In the genomic region with DNA sequence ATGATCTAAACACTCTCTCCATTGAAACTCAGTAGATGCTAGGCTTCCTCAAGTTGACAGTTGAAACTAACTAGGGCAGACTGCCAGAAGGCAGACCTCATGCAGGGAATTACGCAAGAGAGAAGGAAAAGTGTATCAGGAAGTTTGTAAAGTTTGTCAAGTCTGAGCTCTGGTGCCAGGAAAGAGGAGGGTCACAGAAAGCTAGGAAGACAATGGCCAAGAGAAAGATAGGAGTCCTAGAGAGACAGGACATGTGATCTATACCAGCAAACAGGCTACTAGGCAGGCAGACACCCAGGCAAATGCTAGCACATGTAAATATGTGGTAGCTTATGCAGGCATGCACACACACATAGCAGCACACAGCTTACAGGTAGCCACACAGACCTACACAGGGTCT, we compare ENCODE assay signal across 13 mouse cellular contexts. TPM values are rescaled to one million over a fixed set of nuclear protein-coding genes. Genes with fewer than 3 reads are reported as not detected.
DNase-seq lines count a peak whose midpoint lies in the region; ATAC-seq lines count a peak whose summit lies in the region.
"Had no signal": no experiment of that assay in that cellular context is flagged by ENCODE, and none has a peak within 500 bp of the region (broad histone marks: within the 10 kb centered on the region; RNA-seq: fewer than 3 reads in every experiment).

No protein-coding gene starts in this region.

- WGBS in intestine, embryonic 16.5 days: 53% methylated on average over 1 of the region's 1 CpGs
- WGBS in intestine, embryonic 15.5 days: 56% methylated on average over 1 of the region's 1 CpGs
- 67% methylated on average over 1 of the region's 1 CpGs for WGBS in heart, embryonic 11.5 days (ENCODE audit: insufficient replicate concordance)

- DNase-seq in 416B (ENCODE audit: low read depth): peak; percentile 57
- DNase-seq in lung, adult 18-20 months: peak; percentile 68 to 78
- DNase-seq in spleen, postnatal 4 days (ENCODE audit: low spot score in 2 of 2): no peak
- no peak for DNase-seq in layer of hippocampus, adult 11-12 months (ENCODE audit: low spot score)
- no peak for DNase-seq in frontal cortex, postnatal 10 days (ENCODE audit: low spot score in 2 of 2)
- DNase-seq: thymus, adult 2 months had no signal

- H3K4me3 ChIP-seq in intestine, embryonic 16.5 days (ENCODE audit: low read length): no peak overlapping the region
- no peak overlapping the region for H3K4me3 ChIP-seq in intestine, embryonic 15.5 days (replicated peaks)
- no peak overlapping the region for H3K4me3 ChIP-seq in heart, embryonic 11.5 days (ENCODE audit: low read depth, low read length)
- H3K4me3 ChIP-seq: forebrain, embryonic 12.5 days; limb, embryonic 13.5 days had no signal

- H3K4me1 ChIP-seq in intestine, embryonic 16.5 days (ENCODE audit: control insufficient read depth, insufficient read depth, low read length): no peaks in the 10 kb centered on the region
- H3K4me1 ChIP-seq in intestine, embryonic 15.5 days (replicated peaks): no peaks in the 10 kb centered on the region
- peaks cover 4% of the 10 kb centered on the region; the same call in 1 of the 2 replicates for H3K4me1 ChIP-seq in heart, embryonic 11.5 days (ENCODE audit: control insufficient read depth, insufficient read depth, low read length)
- H3K4me1 ChIP-seq: forebrain, embryonic 12.5 days; limb, embryonic 13.5 days had no signal

- no peaks in the 10 kb centered on the region; the same call in 1 of the 2 replicates for H3K36me3 ChIP-seq in intestine, embryonic 16.5 days (ENCODE audit: control insufficient read depth, insufficient read depth, low read length)
- no peaks in the 10 kb centered on the region for H3K36me3 ChIP-seq in intestine, embryonic 15.5 days
- H3K36me3 ChIP-seq in heart, embryonic 11.5 days (ENCODE audit: control insufficient read depth, insufficient read depth, low read length): no peaks in the 10 kb centered on the region

- no peak overlapping the region for H3K4me2 ChIP-seq in intestine, embryonic 16.5 days (ENCODE audit: low read depth, low read length)
- H3K4me2 ChIP-seq in intestine, embryonic 15.5 days (replicated peaks): no peak overlapping the region
- no peak overlapping the region for H3K4me2 ChIP-seq in heart, embryonic 11.5 days
- H3K4me2 ChIP-seq: forebrain, embryonic 12.5 days; limb, embryonic 13.5 days had no signal

- no peaks in the 10 kb centered on the region for H3K27me3 ChIP-seq in intestine, embryonic 16.5 days (replicated peaks; ENCODE audit: control insufficient read depth, insufficient read depth, low read length)
- H3K27me3 ChIP-seq in intestine, embryonic 15.5 days (replicated peaks): no peaks in the 10 kb centered on the region
- no peaks in the 10 kb centered on the region for H3K27me3 ChIP-seq in heart, embryonic 11.5 days (ENCODE audit: control insufficient read depth, insufficient read depth, low read length)
- H3K27me3 ChIP-seq: forebrain, embryonic 12.5 days; limb, embryonic 13.5 days had no signal

- no peaks in the 10 kb centered on the region for H3K9me3 ChIP-seq in intestine, embryonic 16.5 days (ENCODE audit: control insufficient read depth, low read length)
- no peaks in the 10 kb centered on the region for H3K9me3 ChIP-seq in intestine, embryonic 15.5 days
- H3K9me3 ChIP-seq in heart, embryonic 11.5 days (replicated peaks; ENCODE audit: control insufficient read depth, low read length): no peaks in the 10 kb centered on the region
- H3K9me3 ChIP-seq: forebrain, embryonic 12.5 days; limb, embryonic 13.5 days had no signal

- no peak overlapping the region for H3K27ac ChIP-seq in intestine, embryonic 16.5 days (ENCODE audit: low read length)
- no peak overlapping the region for H3K27ac ChIP-seq in intestine, embryonic 15.5 days
- 0 out of 2 replicates have a peak overlapping the region, but pooled peaks have one; percentile 29 for H3K27ac ChIP-seq in heart, embryonic 11.5 days (ENCODE audit: low read depth, low read length)
- H3K27ac ChIP-seq: forebrain, embryonic 12.5 days; limb, embryonic 13.5 days had no signal

- peak; percentile 21; the same call in 1 of the 2 replicates for ATAC-seq in intestine, embryonic 16.5 days
- ATAC-seq in intestine, embryonic 15.5 days: no peak; the same call in 1 of the 2 replicates
- 0 out of 2 replicates have a peak, but pooled peaks have one; percentile 42 for ATAC-seq in heart, embryonic 11.5 days (replicated peaks; ENCODE audit: insufficient number of reproducible peaks, low FRiP score, low TSS enrichment)
- ATAC-seq: activated CD4-positive, CD25-positive, alpha-beta regulatory T cell, adult 4 months; hindbrain, embryonic 16.5 days had no signal

- no peak overlapping the region for H3K9ac ChIP-seq in intestine, embryonic 16.5 days (ENCODE audit: low read depth, low read length)
- H3K9ac ChIP-seq in intestine, embryonic 15.5 days: no peak overlapping the region
- no peak overlapping the region for H3K9ac ChIP-seq in heart, embryonic 11.5 days (ENCODE audit: low read depth, low read length)
- H3K9ac ChIP-seq: forebrain, embryonic 12.5 days; limb, embryonic 13.5 days had no signal

RNA-seq across cellular contexts. Expression of gene Cyp39a1, which starts 8.0 kb away (rescaled TPM):
- polyA plus RNA-seq in intestine, embryonic 16.5 days (2015; fragmentation: Nextera tagmentation; extraction: Ambion mirVana): 13.2 and 15.1 TPM in 2 replicates
- 16.5 and 18.7 TPM in 2 replicates for polyA plus RNA-seq in intestine, embryonic 15.5 days (2015; fragmentation: Nextera tagmentation; extraction: Ambion mirVana)
- 18.6 and 22.5 TPM in 2 replicates for polyA plus RNA-seq in heart, embryonic 11.5 days (2014; fragmentation: Nextera tagmentation; extraction: Ambion mirVana)

RNA-seq across cellular contexts. Expression of gene Slc25a27, which starts 8.2 kb away (rescaled TPM):
- 9.6 and 10.4 TPM in 2 replicates for polyA plus RNA-seq in intestine, embryonic 16.5 days (2015; fragmentation: Nextera tagmentation; extraction: Ambion mirVana)
- polyA plus RNA-seq in intestine, embryonic 15.5 days (2015; fragmentation: Nextera tagmentation; extraction: Ambion mirVana): 12.1 and 13.7 TPM in 2 replicates
- 10.2 and 10.8 TPM in 2 replicates for polyA plus RNA-seq in heart, embryonic 11.5 days (2014; fragmentation: Nextera tagmentation; extraction: Ambion mirVana)

RNA-seq across cellular contexts. Expression of gene Tdrd6, which starts 45.1 kb away (rescaled TPM):
- polyA plus RNA-seq in intestine, embryonic 16.5 days (2015; fragmentation: Nextera tagmentation; extraction: Ambion mirVana): 1.2 and 2.0 TPM in 2 replicates
- 0.46 and 0.73 TPM in 2 replicates for polyA plus RNA-seq in intestine, embryonic 15.5 days (2015; fragmentation: Nextera tagmentation; extraction: Ambion mirVana)
- polyA plus RNA-seq in heart, embryonic 11.5 days (2014; fragmentation: Nextera tagmentation; extraction: Ambion mirVana): 0.03 TPM in 1 of 2 replicates, not detected in the other
- polyA plus RNA-seq: activated CD4-positive, CD25-positive, alpha-beta regulatory T cell, adult 4 months had no signal

Comparison
In these comparisons a context has a peak if more than half of its experiments do, and no peak if none do; other contexts are left out.
1. DNase-seq: peak in 416B (single experiment) and lung, adult 18-20 months (2 of 2); none in spleen, postnatal 4 days (0 of 2), layer of hippocampus, adult 11-12 months (single experiment) and frontal cortex, postnatal 10 days (0 of 2).